Mouse (Mus musculus): ENCODE measurements around the gene Carm1. TPM values are rescaled to one million over a fixed set of nuclear protein-coding genes. Genes with fewer than 3 reads are reported as not detected.
"Not testable (repeated sequence)": the region's sequence is repeated elsewhere in the genome, so short reads cannot be mapped to it uniquely, and the experiment has no call there.

The Carm1 gene
- polyA plus RNA-seq, 1 experiment from 2014 or later, result 9.3 TPM

GRCm38 (mm10) chr9:21593122-21593721, 46.5 kb downstream of the Carm1 start:
- Histone ChIP-seq H3K27me3 (ENCODE audit: control insufficient read depth, insufficient read depth, low read depth, low read length) (no peaks in the 10 kb centered on the region), H3K9me3 (replicated peaks; ENCODE audit: control insufficient read depth, low read length) (no peaks in the 10 kb centered on the region), H3K4me1 (ENCODE audit: control insufficient read depth, low read depth, low read length) (peaks cover 24% of the 10 kb centered on the region), H3K27ac (ENCODE audit: low read length) (peak overlapping the region; percentile 87), H3K4me2 (ENCODE audit: low read depth, low read length) (peak overlapping the region; percentile 97), H3K4me3 (ENCODE audit: low read depth, low read length) (peak overlapping the region; percentile 93), H3K36me3 (ENCODE audit: control insufficient read depth, insufficient read depth) (peaks cover 14% of the 10 kb centered on the region), H3K9ac (ENCODE audit: low read depth, low read length) (peak overlapping the region; percentile 91)
- ATAC-seq (ENCODE audit: low read depth), result peak; percentile 68
- under 1% methylated on average over 65 of the region's 69 CpGs for WGBS (ENCODE audit: insufficient replicate concordance)

- Histone ChIP-seq H3K4me1 (ENCODE audit: control insufficient read depth, low read depth, low read length) (peaks cover 24% of the 10 kb centered on the region), H3K4me2 (ENCODE audit: low read depth, low read length) (peak overlapping the region; percentile 97)
- not testable (repeated sequence) for ATAC-seq (ENCODE audit: low read depth); H3K27ac ChIP-seq (ENCODE audit: low read length); H3K9ac ChIP-seq (ENCODE audit: low read depth, low read length); H3K9me3 ChIP-seq (replicated peaks; ENCODE audit: control insufficient read depth, low read length); H3K36me3 ChIP-seq (ENCODE audit: control insufficient read depth, insufficient read depth); H3K4me3 ChIP-seq (ENCODE audit: low read depth, low read length); H3K27me3 ChIP-seq (ENCODE audit: control insufficient read depth, insufficient read depth, low read depth, low read length)
- 79% methylated on average over 8 of the region's 8 CpGs for WGBS (ENCODE audit: insufficient replicate concordance)
Measured at GRCm38 (mm10) chr9:21594350-21594749, 47.7 kb downstream of the Carm1 start.

GRCm38 (mm10) chr9:21594838-21595237, 48.1 kb downstream of the Carm1 start:
- no peak for ATAC-seq (ENCODE audit: low read depth)
- 81% methylated on average over 2 of the region's 2 CpGs for WGBS (ENCODE audit: insufficient replicate concordance)
- H3K4me2 ChIP-seq (ENCODE audit: low read depth, low read length), result no peak overlapping the region

GRCm38 (mm10) chr9:21598198-21598597, 51.5 kb downstream of the Carm1 start:
- Histone ChIP-seq H3K4me1 (ENCODE audit: control insufficient read depth, low read depth, low read length) (peaks cover 29% of the 10 kb centered on the region), H3K9me3 (replicated peaks; ENCODE audit: control insufficient read depth, low read length) (no peaks in the 10 kb centered on the region), H3K4me2 (ENCODE audit: low read depth, low read length) (no peak overlapping the region), H3K36me3 (ENCODE audit: control insufficient read depth, insufficient read depth) (no peaks in the 10 kb centered on the region), H3K27me3 (ENCODE audit: control insufficient read depth, insufficient read depth, low read depth, low read length) (no peaks in the 10 kb centered on the region), H3K4me3 (ENCODE audit: low read depth, low read length) (no peak overlapping the region), H3K9ac (ENCODE audit: low read depth, low read length) (no peak overlapping the region), H3K27ac (ENCODE audit: low read length) (no peak overlapping the region)
- no peak for ATAC-seq (ENCODE audit: low read depth)
- WGBS (ENCODE audit: insufficient replicate concordance), result 27% methylated on average over 2 of the region's 2 CpGs

More at GRCm38 (mm10) chr9:21594838-21595237, 48.1 kb downstream of the Carm1 start:
- no peaks in the 10 kb centered on the region for H3K9me3 ChIP-seq (replicated peaks; ENCODE audit: control insufficient read depth, low read length)
- no peaks in the 10 kb centered on the region; the same call in 1 of the 2 replicates for H3K36me3 ChIP-seq (ENCODE audit: control insufficient read depth, insufficient read depth)
- H3K27ac ChIP-seq (ENCODE audit: low read length), result no peak overlapping the region
- H3K9ac ChIP-seq (ENCODE audit: low read depth, low read length), result no peak overlapping the region
- peaks cover 27% of the 10 kb centered on the region for H3K4me1 ChIP-seq (ENCODE audit: control insufficient read depth, low read depth, low read length)
- H3K4me3 ChIP-seq (ENCODE audit: low read depth, low read length), result no peak overlapping the region
- H3K27me3 ChIP-seq (ENCODE audit: control insufficient read depth, insufficient read depth, low read depth, low read length), result no peaks in the 10 kb centered on the region

GRCm38 (mm10) chr9:21600186-21600585, 53.5 kb downstream of the Carm1 start:
- ATAC-seq (ENCODE audit: low read depth), result peak; percentile 68
- H3K36me3 ChIP-seq (ENCODE audit: control insufficient read depth, insufficient read depth), result no peaks in the 10 kb centered on the region
- no peak overlapping the region for H3K27ac ChIP-seq (ENCODE audit: low read length)
- no peak overlapping the region for H3K4me2 ChIP-seq (ENCODE audit: low read depth, low read length)
- no peaks in the 10 kb centered on the region for H3K9me3 ChIP-seq (replicated peaks; ENCODE audit: control insufficient read depth, low read length)
- no peak overlapping the region for H3K9ac ChIP-seq (ENCODE audit: low read depth, low read length)
- peaks cover 14% of the 10 kb centered on the region for H3K4me1 ChIP-seq (ENCODE audit: control insufficient read depth, low read depth, low read length)
- H3K27me3 ChIP-seq (ENCODE audit: control insufficient read depth, insufficient read depth, low read depth, low read length), result no peaks in the 10 kb centered on the region
- 41% methylated on average over 3 of the region's 3 CpGs for WGBS (ENCODE audit: insufficient replicate concordance)
- H3K4me3 ChIP-seq (ENCODE audit: low read depth, low read length), result no peak overlapping the region

DNA sequence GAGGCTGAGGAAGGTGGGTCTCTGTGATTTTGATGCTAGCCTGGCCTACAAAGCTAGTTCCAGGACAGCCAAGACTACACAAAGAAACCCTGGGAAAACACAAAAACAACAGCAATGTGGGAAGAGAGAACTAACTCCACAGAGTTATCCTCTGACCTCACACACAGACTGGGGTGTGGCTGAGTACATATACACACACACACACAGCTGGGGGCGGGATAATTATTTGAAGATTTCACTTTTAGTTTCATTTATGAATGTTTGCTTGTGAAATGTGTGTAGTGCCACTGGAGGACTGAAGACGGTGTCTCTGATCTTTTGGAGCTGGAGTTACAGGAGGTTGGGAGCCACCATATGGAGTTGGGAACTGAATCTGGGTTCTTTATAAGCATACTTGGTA, 54.4 kb downstream of the Carm1 start:
- WGBS (ENCODE audit: insufficient replicate concordance), result 63% methylated on average over 2 of the region's 2 CpGs
- H3K9me3 ChIP-seq (replicated peaks; ENCODE audit: control insufficient read depth, low read length), result no peaks in the 10 kb centered on the region
- ATAC-seq (ENCODE audit: low read depth), result no peak
- H3K27me3 ChIP-seq (ENCODE audit: control insufficient read depth, insufficient read depth, low read depth, low read length), result no peaks in the 10 kb centered on the region
- H3K27ac ChIP-seq (ENCODE audit: low read length), result no peak overlapping the region
- H3K4me3 ChIP-seq (ENCODE audit: low read depth, low read length), result no peak overlapping the region
- H3K9ac ChIP-seq (ENCODE audit: low read depth, low read length), result no peak overlapping the region
- H3K4me2 ChIP-seq (ENCODE audit: low read depth, low read length), result no peak overlapping the region
- H3K36me3 ChIP-seq (ENCODE audit: control insufficient read depth, insufficient read depth), result no peaks in the 10 kb centered on the region
- peaks cover 14% of the 10 kb centered on the region for H3K4me1 ChIP-seq (ENCODE audit: control insufficient read depth, low read depth, low read length)

DNA sequence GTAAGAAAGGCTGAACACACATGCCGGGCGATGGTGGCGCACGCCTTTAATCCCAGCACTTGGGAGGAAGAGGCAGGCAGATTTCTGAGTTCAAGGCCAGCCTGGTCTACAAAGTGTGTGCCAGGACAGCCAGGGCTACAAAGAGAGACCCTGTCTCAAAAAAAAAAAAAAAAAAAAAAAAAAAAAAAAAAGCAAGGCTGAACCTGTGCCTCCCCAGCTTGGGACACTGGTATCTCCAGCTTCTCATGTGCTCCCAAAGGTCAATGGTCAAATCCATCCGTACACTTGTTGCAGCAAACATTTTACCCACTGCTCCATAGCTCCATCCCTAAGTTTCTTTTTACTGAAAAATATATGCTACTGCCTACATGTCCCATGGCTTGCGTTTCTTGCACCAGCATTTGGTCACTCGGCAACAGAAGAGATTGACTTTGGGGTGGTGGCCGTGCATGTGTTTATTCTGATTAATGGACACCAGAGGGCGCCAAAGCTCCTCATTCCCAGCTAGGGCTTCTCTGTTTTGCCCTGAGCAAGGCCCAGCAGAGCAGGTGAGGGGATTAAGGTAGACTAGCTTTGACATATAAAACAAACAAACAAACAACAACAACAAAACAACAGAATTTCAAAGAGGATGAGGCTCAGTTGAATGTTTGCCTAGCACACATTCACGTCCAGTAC, 55.2 kb downstream of the Carm1 start:
- no peak overlapping the region for H3K9ac ChIP-seq (ENCODE audit: low read depth, low read length)
- 49% methylated on average over 10 of the region's 10 CpGs for WGBS (ENCODE audit: insufficient replicate concordance)
- no peaks in the 10 kb centered on the region for H3K9me3 ChIP-seq (replicated peaks; ENCODE audit: control insufficient read depth, low read length)
- H3K27me3 ChIP-seq (ENCODE audit: control insufficient read depth, insufficient read depth, low read depth, low read length), result no peaks in the 10 kb centered on the region
- no peaks in the 10 kb centered on the region for H3K36me3 ChIP-seq (ENCODE audit: control insufficient read depth, insufficient read depth)
- ATAC-seq (ENCODE audit: low read depth), result peak; percentile 64
- H3K4me3 ChIP-seq (ENCODE audit: low read depth, low read length), result no peak overlapping the region
- peaks cover 14% of the 10 kb centered on the region for H3K4me1 ChIP-seq (ENCODE audit: control insufficient read depth, low read depth, low read length)
- no peak overlapping the region for H3K27ac ChIP-seq (ENCODE audit: low read length)
- no peak overlapping the region for H3K4me2 ChIP-seq (ENCODE audit: low read depth, low read length)

DNA sequence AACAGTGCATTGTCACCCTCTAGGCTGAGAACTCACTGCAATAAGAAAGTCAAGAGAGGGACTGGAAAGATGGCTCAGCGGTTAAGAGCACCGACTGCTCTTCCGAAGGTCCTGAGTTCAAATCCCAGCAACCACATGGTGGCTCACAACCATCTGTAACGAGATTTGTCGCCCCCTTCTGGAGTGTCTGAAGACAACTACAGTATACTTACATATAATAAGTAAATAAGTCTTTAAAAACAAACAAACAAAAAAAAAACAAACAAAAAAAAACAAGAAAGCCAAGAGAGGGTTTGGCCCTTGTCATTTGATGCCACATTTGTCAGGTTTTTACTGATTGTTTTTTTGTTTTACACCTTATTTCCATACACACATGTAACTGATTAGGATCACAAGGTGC, 57.4 kb downstream of the Carm1 start:
- no peaks in the 10 kb centered on the region for H3K27me3 ChIP-seq (ENCODE audit: control insufficient read depth, insufficient read depth, low read depth, low read length)
- H3K36me3 ChIP-seq (ENCODE audit: control insufficient read depth, insufficient read depth), result no peaks in the 10 kb centered on the region
- H3K4me1 ChIP-seq (ENCODE audit: control insufficient read depth, low read depth, low read length), result peaks cover 14% of the 10 kb centered on the region
- no peak overlapping the region for H3K9ac ChIP-seq (ENCODE audit: low read depth, low read length)
- no peak overlapping the region for H3K4me3 ChIP-seq (ENCODE audit: low read depth, low read length)
- ATAC-seq (ENCODE audit: low read depth), result no peak
- no peak overlapping the region for H3K27ac ChIP-seq (ENCODE audit: low read length)
- H3K4me2 ChIP-seq (ENCODE audit: low read depth, low read length), result no peak overlapping the region
- WGBS (ENCODE audit: insufficient replicate concordance), result 70% methylated on average over 5 of the region's 5 CpGs
- H3K9me3 ChIP-seq (replicated peaks; ENCODE audit: control insufficient read depth, low read length), result no peaks in the 10 kb centered on the region

DNA sequence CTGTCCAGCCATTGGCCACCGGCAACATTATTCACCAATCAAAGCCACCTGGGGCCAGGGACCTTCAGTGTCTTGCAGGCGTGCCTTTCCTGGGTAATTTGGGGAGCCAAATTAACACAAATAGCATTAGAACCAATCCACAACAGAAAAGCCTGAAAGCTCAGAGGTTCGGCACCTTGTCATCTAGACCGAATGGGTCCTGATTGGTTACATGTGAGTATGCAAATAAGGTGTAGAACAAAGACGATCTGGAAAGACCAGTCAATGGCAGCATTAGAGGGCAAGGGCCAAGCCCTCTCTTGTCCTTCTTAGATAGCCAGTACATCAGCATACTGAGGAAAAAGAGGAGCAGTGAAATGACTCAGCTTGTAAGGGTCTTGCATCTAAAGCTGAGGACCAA, 59.2 kb downstream of the Carm1 start:
- H3K27ac ChIP-seq (ENCODE audit: low read length), result no peak overlapping the region
- peaks cover 4% of the 10 kb centered on the region; the same call in 1 of the 2 replicates for H3K4me1 ChIP-seq (ENCODE audit: control insufficient read depth, low read depth, low read length)
- H3K9ac ChIP-seq (ENCODE audit: low read depth, low read length), result no peak overlapping the region
- no peak overlapping the region for H3K4me2 ChIP-seq (ENCODE audit: low read depth, low read length)
- H3K36me3 ChIP-seq (ENCODE audit: control insufficient read depth, insufficient read depth), result no peaks in the 10 kb centered on the region
- ATAC-seq (ENCODE audit: low read depth), result no peak
- H3K27me3 ChIP-seq (ENCODE audit: control insufficient read depth, insufficient read depth, low read depth, low read length), result no peaks in the 10 kb centered on the region
- no peak overlapping the region for H3K4me3 ChIP-seq (ENCODE audit: low read depth, low read length)
- 73% methylated on average over 5 of the region's 5 CpGs for WGBS (ENCODE audit: insufficient replicate concordance)
- H3K9me3 ChIP-seq (replicated peaks; ENCODE audit: control insufficient read depth, low read length), result no peaks in the 10 kb centered on the region

All from liver, embryonic 16.5 days (tissue).